Mouse (Mus musculus) neural tube, embryonic 15.5 days (tissue): ENCODE data around the gene Ankmy2. TPM values are rescaled to one million over a fixed set of nuclear protein-coding genes. Genes with fewer than 3 reads are reported as not detected.

Source experiments
- ATAC-seq: fragments of 200-750 bp; cut with Nextera tagmentation; 2 replicates; pipeline ENCODE4 v1.8.0; 2017; ENCODE audit warnings: mild to moderate bottlenecking, moderate TSS enrichment, moderate library complexity; ENCODE audit not compliant: low FRiP score
- H3K27ac ChIP-seq: fragments of 300-500 bp; sonication (generic); replicated peaks from 2 replicates; pipeline ENCODE4 v1.5.1; 2015; ENCODE audit warnings: mild to moderate bottlenecking, inconsistent platforms
- H3K27me3 ChIP-seq: fragments of 300-500 bp; sonication (generic); replicated peaks from 2 replicates; pipeline ENCODE4 v1.6.1; 2015; ENCODE audit warnings: inconsistent platforms
- H3K36me3 ChIP-seq: fragments of 300-500 bp; sonication (generic); 2 replicates; pipeline ENCODE4 v1.6.1; 2015; ENCODE audit warnings: inconsistent platforms
- H3K4me1 ChIP-seq: fragments of 300-500 bp; sonication (generic); 2 replicates; pipeline ENCODE4 v1.6.1; 2015; ENCODE audit warnings: inconsistent platforms
- H3K4me2 ChIP-seq: fragments of 300-500 bp; sonication (generic); 2 replicates; pipeline ENCODE4 v1.6.1; 2015; ENCODE audit warnings: inconsistent platforms, mild to moderate bottlenecking, moderate library complexity
- H3K4me3 ChIP-seq: fragments of 300-500 bp; sonication (generic); replicated peaks from 2 replicates; pipeline ENCODE4 v1.5.1; 2015; ENCODE audit warnings: mild to moderate bottlenecking, inconsistent platforms
- H3K9ac ChIP-seq: fragments of 300-500 bp; sonication (generic); replicated peaks from 2 replicates; pipeline ENCODE4 v1.6.1; 2015; ENCODE audit warnings: mild to moderate bottlenecking, inconsistent platforms
- H3K9me3 ChIP-seq: fragments of 300-500 bp; sonication (generic); replicated peaks from 2 replicates; pipeline ENCODE4 v1.6.1; 2016; ENCODE audit warnings: inconsistent platforms
- WGBS: fragments of 180-500 bp; shearing (Covaris S2); methylation state at CpG from one replicate; pipeline ENCODE4 v1.1.7; 2015; ENCODE audit warnings: mixed read lengths; 5-methylcytosine and 5-hydroxymethylcytosine counted together
- polyA plus RNA-seq: library from polyadenylated mRNA; unstranded; fragments of >200 nt; fragmentation: Nextera tagmentation; extraction: Ambion mirVana; gene quantifications from 2 replicates; pipeline ENCODE4 v1.2.1, GENCODE M21; 2015

Gene Ankmy2
- 73.9 and 80.3 TPM in 2 replicates for polyA plus RNA-seq

DNA sequence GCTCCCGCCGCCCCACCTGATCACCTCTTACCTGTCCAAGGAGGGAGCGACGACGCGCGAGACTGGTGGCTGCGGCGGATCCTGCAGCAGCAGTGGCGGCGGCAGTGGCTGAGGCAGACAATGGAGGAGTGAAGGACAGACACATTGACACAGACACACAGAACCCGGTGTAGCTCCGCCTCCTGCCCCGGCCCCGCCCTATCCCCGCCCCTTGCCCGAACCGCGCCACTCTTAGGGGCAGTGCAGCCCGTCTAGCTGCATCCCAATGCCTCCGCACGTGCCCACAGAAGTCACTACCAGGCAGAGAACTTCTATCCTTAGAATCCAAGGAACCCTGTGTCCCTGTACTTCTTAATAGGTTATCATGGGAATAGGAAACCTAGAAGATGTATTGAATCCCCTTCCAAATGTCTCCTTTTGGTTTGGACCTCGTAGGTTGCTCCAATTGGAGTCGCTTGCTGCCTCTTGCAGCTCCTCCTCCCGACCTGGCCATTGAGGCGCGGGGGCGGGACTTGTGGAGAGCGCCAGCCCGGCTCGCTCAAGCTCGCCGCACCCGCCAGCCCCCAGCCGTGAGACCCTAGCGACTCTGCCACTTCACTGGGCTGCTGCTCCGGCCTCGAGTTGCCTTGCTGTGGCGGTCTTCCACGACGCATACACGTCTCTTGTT, at the start of gene Ankmy2:
TSS of gene Ankmy2 (plus strand) at position 478 of the 667 bp plus-strand sequence.
- under 1% methylated on average over 42 of the region's 42 CpGs for WGBS
- H3K9ac ChIP-seq = peak within 1 kb of the TSS; percentile 92
- peak within 1 kb of the TSS; percentile 82 for H3K4me2 ChIP-seq
- H3K27ac ChIP-seq = peak within 1 kb of the TSS; percentile 95
- no peaks in the 10 kb centered on the region for H3K27me3 ChIP-seq
- peaks cover 28% of the 10 kb centered on the region for H3K4me1 ChIP-seq
- peak within 1 kb of the TSS; percentile 96 for H3K4me3 ChIP-seq
- H3K36me3 ChIP-seq = no peaks in the 10 kb centered on the region
- peak; percentile 97 for ATAC-seq
- no peaks in the 10 kb centered on the region for H3K9me3 ChIP-seq

DNA sequence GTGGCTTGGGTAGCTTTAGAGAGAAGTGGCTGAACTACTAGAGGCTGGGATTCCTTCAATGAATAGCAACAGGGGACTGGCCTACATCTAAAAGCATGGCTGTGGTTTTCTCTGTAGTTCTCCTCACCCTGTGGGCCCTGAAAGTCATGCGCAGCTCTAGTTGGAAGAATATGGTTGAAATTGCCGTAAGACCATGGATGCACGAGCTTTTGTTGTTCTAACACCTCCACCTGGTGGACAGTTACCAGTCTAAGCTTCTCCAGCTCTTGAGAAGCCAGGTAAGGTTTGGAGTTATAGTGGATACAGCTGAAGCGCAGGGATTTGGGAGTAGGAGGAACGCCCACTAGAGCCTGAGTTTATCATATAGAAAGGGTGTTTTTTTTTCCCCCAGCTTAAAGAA, 48.5 kb upstream of the Ankmy2 start:
- Histone ChIP-seq H3K4me3 (no peak overlapping the region), H3K4me1 (no peaks in the 10 kb centered on the region), H3K4me2 (no peak overlapping the region), H3K9ac (no peak overlapping the region), H3K36me3 (peaks cover 73% of the 10 kb centered on the region), H3K9me3 (no peaks in the 10 kb centered on the region), H3K27me3 (no peaks in the 10 kb centered on the region), H3K27ac (no peak overlapping the region)
- 85% methylated on average over 5 of the region's 5 CpGs for WGBS
- no peak for ATAC-seq

DNA sequence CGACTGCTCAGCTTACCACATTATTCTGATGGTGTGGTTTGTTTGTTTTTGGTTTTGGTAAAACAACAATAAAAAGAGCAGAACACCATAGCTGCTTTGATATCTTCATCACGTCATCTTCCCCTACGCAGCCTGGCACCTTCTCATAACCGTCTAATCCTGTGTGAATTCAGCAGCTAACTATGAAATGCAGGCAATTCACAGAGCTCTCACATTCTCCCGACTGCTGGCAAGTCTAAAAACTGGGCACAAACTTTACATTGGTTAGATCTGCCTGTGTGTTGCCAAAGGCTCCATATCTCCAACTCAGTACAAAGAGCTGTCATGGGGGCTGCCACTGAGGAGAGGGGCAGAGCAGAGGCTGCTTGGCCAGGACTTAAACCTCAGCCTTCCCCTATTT, 46.5 kb upstream of the Ankmy2 start:
- H3K9ac ChIP-seq = no peak overlapping the region
- H3K27me3 ChIP-seq = no peaks in the 10 kb centered on the region
- WGBS = 91% methylated on average over 5 of the region's 5 CpGs
- no peak for ATAC-seq
- no peak overlapping the region for H3K4me3 ChIP-seq
- H3K36me3 ChIP-seq = peaks cover 80% of the 10 kb centered on the region
- no peaks in the 10 kb centered on the region for H3K9me3 ChIP-seq
- H3K4me1 ChIP-seq = no peaks in the 10 kb centered on the region
- no peak overlapping the region for H3K4me2 ChIP-seq
- H3K27ac ChIP-seq = no peak overlapping the region

DNA sequence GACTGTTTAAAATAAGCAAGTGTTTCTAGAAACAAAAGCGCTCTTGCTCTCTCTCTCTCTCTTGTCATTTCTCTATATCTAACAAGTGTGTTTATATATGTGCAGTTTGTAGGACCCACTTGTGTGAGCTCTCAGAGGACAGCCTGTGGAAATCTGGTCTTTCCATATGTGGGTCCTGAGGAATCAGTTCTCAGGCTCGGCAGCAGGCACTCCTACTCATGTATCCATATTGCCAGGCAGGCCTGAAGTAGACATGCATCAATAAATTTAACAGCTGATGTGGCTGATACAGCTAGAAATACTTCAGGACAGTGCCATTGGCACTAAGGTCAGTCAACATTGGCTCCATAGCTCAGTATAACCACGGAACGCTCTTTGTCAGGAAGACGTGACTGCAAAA, 45.8 kb upstream of the Ankmy2 start:
- H3K27ac ChIP-seq = no peak overlapping the region
- no peaks in the 10 kb centered on the region for H3K27me3 ChIP-seq
- no peak overlapping the region for H3K4me3 ChIP-seq
- H3K36me3 ChIP-seq = peaks cover 81% of the 10 kb centered on the region
- no peak for ATAC-seq
- no peak overlapping the region for H3K9ac ChIP-seq
- H3K9me3 ChIP-seq = no peaks in the 10 kb centered on the region
- no peaks in the 10 kb centered on the region for H3K4me1 ChIP-seq
- WGBS = 93% methylated on average over 5 of the region's 5 CpGs
- no peak overlapping the region for H3K4me2 ChIP-seq

- Histone ChIP-seq H3K4me2 (no peak overlapping the region), H3K36me3 (peaks cover 83% of the 10 kb centered on the region)
- WGBS = 87% methylated on average over 3 of the region's 3 CpGs
Measured at GRCm38 (mm10) chr12:36112081-36112480, 44.8 kb upstream of the Ankmy2 start.

DNA sequence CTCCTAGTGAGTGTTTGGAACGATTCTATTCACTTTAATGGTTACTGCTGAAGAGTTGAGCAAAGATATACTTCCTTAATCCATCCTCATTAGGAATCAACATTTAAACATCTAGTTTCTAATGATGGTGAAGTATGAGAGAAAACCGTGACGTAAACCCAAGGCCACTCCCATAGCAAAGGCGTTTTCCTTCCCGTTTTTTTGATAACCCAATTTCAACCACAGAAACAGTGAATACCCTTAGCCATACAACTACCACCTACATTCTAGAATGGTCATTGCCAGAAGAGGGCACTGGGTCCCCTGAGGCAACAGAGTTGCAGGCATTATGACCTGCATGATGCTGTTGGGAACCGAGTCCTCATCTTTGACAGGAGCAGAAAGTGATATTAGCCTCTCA, 39.8 kb upstream of the Ankmy2 start:
- no peak for ATAC-seq
- H3K9me3 ChIP-seq = no peaks in the 10 kb centered on the region
- H3K27ac ChIP-seq = no peak overlapping the region
- WGBS = 95% methylated on average over 6 of the region's 6 CpGs
- no peak overlapping the region for H3K4me3 ChIP-seq
- peaks cover 69% of the 10 kb centered on the region for H3K36me3 ChIP-seq
- no peaks in the 10 kb centered on the region for H3K4me1 ChIP-seq
- H3K27me3 ChIP-seq = no peaks in the 10 kb centered on the region
- no peak overlapping the region for H3K4me2 ChIP-seq
- H3K9ac ChIP-seq = no peak overlapping the region

More at GRCm38 (mm10) chr12:36112081-36112480, 44.8 kb upstream of the Ankmy2 start:
- ATAC-seq = no peak
- Histone ChIP-seq H3K9ac (no peak overlapping the region), H3K4me1 (no peaks in the 10 kb centered on the region), H3K4me3 (no peak overlapping the region), H3K9me3 (no peaks in the 10 kb centered on the region), H3K27ac (no peak overlapping the region), H3K27me3 (no peaks in the 10 kb centered on the region)

DNA sequence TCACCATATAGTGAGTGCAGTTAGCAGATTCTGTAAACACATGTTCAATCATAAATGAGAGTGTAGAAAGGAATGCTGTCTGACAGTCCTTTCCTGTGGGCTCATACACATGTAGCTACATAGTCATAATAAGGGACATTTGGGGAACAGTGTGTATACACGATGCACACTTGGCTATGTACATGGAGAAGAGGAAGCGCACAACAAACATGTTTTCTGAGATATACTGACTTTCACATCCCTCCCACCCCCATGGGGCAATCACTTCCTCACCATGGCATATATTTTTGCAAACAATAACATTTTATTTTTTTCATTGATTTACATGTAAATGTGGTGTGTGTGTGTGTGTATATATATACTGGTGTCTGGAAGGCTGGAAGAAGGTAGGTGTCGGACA, 37.7 kb upstream of the Ankmy2 start:
- no peak for ATAC-seq
- H3K4me3 ChIP-seq = no peak overlapping the region
- H3K4me2 ChIP-seq = no peak overlapping the region
- H3K9ac ChIP-seq = no peak overlapping the region
- no peaks in the 10 kb centered on the region for H3K27me3 ChIP-seq
- no peaks in the 10 kb centered on the region for H3K4me1 ChIP-seq
- H3K9me3 ChIP-seq = no peaks in the 10 kb centered on the region
- over 99% methylated on average over 3 of the region's 3 CpGs for WGBS
- H3K36me3 ChIP-seq = peaks cover 69% of the 10 kb centered on the region
- no peak overlapping the region for H3K27ac ChIP-seq

DNA sequence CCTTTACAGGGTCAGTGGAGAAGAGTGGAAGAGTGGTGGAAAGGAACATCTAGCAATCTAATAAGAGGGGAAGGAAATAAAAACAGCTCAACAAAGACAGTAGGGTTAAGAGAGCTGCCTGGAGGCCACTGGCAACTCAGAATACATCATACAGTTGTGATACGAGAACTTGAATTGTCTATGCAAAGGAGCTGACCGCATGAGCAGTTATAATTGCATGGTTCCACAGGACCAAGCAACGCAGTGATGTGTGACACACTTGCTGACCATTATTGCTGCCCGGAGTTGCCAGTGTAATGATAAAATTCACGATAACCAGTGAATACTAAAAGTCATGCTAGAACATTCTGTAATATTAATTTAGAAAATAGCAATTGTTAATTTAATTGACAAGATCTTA, 30.9 kb upstream of the Ankmy2 start:
- WGBS = 73% methylated on average over 5 of the region's 5 CpGs

DNA sequence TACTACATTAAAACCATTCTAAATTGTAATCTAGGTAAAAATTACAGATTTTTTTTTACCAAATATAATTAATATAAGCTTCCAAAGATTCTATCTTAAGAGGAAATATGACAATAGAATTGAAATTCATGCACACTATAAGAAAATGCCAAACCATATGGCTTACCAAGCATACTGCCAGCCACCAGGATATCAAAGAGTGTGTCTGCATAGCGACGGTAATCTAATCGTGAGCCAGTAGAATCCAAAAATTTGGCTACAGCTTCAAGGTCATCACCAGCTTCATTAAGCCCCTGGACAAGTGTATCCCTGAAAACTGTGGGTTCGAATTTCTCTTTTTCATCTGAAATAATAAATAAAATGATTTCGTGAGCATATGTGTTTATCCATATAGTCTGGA, 27.1 kb upstream of the Ankmy2 start:
- Histone ChIP-seq H3K27ac (no peak overlapping the region), H3K9me3 (no peaks in the 10 kb centered on the region), H3K4me1 (no peaks in the 10 kb centered on the region), H3K4me3 (no peak overlapping the region), H3K9ac (no peak overlapping the region), H3K4me2 (no peak overlapping the region), H3K36me3 (peaks cover 31% of the 10 kb centered on the region), H3K27me3 (no peaks in the 10 kb centered on the region)
- ATAC-seq = no peak
- 94% methylated on average over 5 of the region's 5 CpGs for WGBS

More for the DNA sequence above, 30.9 kb upstream of the Ankmy2 start:
- peaks cover 28% of the 10 kb centered on the region for H3K36me3 ChIP-seq
- no peaks in the 10 kb centered on the region for H3K27me3 ChIP-seq
- no peaks in the 10 kb centered on the region for H3K4me1 ChIP-seq
- ATAC-seq = no peak
- H3K4me2 ChIP-seq = no peak overlapping the region
- no peak overlapping the region for H3K27ac ChIP-seq
- no peaks in the 10 kb centered on the region for H3K9me3 ChIP-seq
- no peak overlapping the region for H3K9ac ChIP-seq
- H3K4me3 ChIP-seq = no peak overlapping the region

DNA sequence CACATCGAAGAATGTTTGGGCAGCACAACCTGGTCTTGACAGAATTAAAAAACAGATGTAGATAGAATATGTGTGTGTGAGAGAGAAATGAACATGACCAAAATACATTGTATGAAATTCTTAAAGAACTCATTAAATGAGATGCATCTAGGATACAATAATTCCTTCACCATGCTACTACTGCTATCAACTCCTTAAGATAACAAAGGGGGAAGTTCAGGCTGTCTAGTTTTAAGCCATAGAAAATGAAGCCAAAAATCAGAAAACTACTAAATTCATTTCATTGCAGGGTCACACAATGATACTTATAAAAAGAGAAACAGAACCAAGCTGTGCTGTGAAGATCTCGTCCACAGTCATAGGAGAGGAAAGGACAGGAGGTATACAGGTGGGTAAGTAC, 24.7 kb upstream of the Ankmy2 start:
- ATAC-seq = no peak
- no peaks in the 10 kb centered on the region for H3K4me1 ChIP-seq
- H3K4me2 ChIP-seq = no peak overlapping the region
- no peaks in the 10 kb centered on the region for H3K27me3 ChIP-seq
- WGBS = 90% methylated on average over 2 of the region's 2 CpGs
- peaks cover 31% of the 10 kb centered on the region for H3K36me3 ChIP-seq
- no peak overlapping the region for H3K4me3 ChIP-seq
- H3K9me3 ChIP-seq = no peaks in the 10 kb centered on the region
- H3K27ac ChIP-seq = no peak overlapping the region
- H3K9ac ChIP-seq = no peak overlapping the region

DNA sequence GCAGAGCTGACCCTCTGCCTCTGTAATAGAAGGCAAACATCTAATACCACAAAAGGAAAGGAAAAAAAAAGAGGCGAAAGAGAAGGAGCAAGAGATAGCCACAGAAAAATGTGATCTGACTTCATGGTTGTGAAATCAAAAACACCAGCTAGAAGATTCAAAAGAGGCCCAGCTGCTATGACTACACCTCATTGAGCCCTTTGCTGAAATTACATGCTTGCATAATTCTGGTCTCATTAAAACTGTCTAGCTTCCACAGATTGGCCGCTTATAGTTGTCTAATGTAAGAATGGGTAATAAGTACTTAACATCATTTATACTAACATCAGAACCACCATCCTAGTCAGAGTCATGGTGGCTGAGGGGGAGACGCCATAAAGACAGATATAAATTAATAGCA, 24.2 kb upstream of the Ankmy2 start:
- Histone ChIP-seq H3K27ac (no peak overlapping the region), H3K4me3 (no peak overlapping the region), H3K9me3 (no peaks in the 10 kb centered on the region), H3K4me2 (no peak overlapping the region), H3K9ac (no peak overlapping the region), H3K36me3 (peaks cover 31% of the 10 kb centered on the region), H3K27me3 (no peaks in the 10 kb centered on the region), H3K4me1 (no peaks in the 10 kb centered on the region)
- 72% methylated on average over 3 of the region's 3 CpGs for WGBS
- ATAC-seq = no peak

DNA sequence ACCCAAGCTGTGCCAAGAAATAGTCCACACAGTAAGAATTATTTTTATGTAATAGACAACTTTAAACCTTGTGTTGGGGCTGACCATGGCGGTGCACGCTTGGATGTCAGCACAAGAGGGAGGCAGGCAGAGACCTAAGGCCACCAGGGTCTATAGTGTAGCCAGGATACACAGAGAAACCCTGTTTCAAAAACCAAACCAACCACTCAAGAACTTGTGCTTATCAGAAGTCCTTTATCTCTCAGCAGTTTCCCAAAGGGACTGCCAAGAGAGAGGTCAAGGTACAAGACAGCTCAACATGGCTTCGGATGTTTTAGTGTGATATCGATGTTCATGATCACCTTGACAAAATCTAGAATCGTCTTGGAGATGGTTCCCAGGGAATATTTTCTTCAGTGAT, 23.4 kb upstream of the Ankmy2 start:
- Histone ChIP-seq H3K27me3 (no peaks in the 10 kb centered on the region), H3K9ac (no peak overlapping the region), H3K4me3 (no peak overlapping the region), H3K4me1 (no peaks in the 10 kb centered on the region), H3K36me3 (peaks cover 31% of the 10 kb centered on the region), H3K9me3 (no peaks in the 10 kb centered on the region), H3K27ac (no peak overlapping the region), H3K4me2 (no peak overlapping the region)
- WGBS = 94% methylated on average over 5 of the region's 5 CpGs
- ATAC-seq = no peak
